Mouse (Mus musculus) lung, postnatal 14 days (tissue): ENCODE results near the gene Ccdc17.

ENCODE experiments used
- DNase-seq: peaks from one replicate; pipeline ENCODE4 v3.0.0; 2021

Gene Ccdc17

DNA sequence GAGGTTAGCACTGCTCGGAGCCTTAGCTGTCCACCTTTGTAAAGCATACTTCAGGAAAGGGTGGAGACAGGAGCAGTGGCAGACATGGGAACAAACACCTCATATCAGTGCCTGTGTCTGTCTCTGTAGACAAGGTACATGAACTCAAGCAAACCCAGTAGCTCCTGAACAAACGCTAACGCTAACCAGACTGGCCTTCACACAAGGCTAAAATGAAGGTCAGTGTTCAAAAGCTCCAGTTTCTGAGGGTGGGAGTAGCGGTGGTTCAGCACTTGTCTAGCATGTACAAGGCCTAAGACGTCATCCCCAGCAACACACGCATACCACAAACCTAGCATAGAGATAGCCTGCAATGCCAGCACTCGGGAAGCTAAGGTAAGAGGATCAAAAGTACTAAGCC, 49.2 kb downstream of the Ccdc17 start:
- no peak for DNase-seq

- no peak for DNase-seq
Observed at GRCm38 (mm10) chr4:116649411-116649810, 53.0 kb downstream of the Ccdc17 start.
